Mouse (Mus musculus): ENCODE data around the gene Cop1. TPM values are rescaled to one million over a fixed set of nuclear protein-coding genes. Genes with fewer than 3 reads are reported as not detected.

The Cop1 gene
- polyA plus RNA-seq (2012; rRNA removed) = 116 and 130 TPM in 2 replicates

GRCm38 (mm10) chr1:159231781-159232571 is at the start of gene Cop1:
Gene Cop1, plus strand, starts transcription at chr1:159232320.

